Mouse (Mus musculus): ENCODE measurements around the gene Cryz. TPM values are rescaled to one million over a fixed set of nuclear protein-coding genes. Genes with fewer than 3 reads are reported as not detected.

Gene Cryz
- total RNA-seq, 2 experiments from 2014 or later = 15.5 to 21.8 TPM

GRCm38 (mm10) chr3:154653454-154653853 lies 56.9 kb downstream of the Cryz start:
- Histone ChIP-seq H3K27ac (no peak overlapping the region; the same call in 1 of the 2 replicates), H3K4me3 (no peak overlapping the region)
- no peak for TF ChIP-seq CTCF (IDR thresholded peaks at IDR 0.05)
- intact Hi-C loops (cut with DNase I) = loop anchor here (5.0 kb wide), 2 partner anchors 164 to 1909 kb away; partner anchors contain the start of gene Negr1
- DNase-seq (ENCODE audit: extremely low spot score in 1 of 2, low spot score in 2 of 2) = no peak

- H3K4me3 ChIP-seq = no peak overlapping the region
- H3K27ac ChIP-seq = no peak overlapping the region
- no peak for TF ChIP-seq CTCF (IDR thresholded peaks at IDR 0.05)
- no peak for DNase-seq (ENCODE audit: extremely low spot score in 1 of 2, low spot score in 2 of 2)
- intact Hi-C loops (cut with DNase I) = loop anchor here (5.0 kb wide), 2 partner anchors 163 to 1908 kb away; partner anchors contain the start of gene Negr1
Measured at GRCm38 (mm10) chr3:154654284-154654683, 57.8 kb downstream of the Cryz start.

GRCm38 (mm10) chr3:154654901-154655300 lies 58.4 kb downstream of the Cryz start:
- Histone ChIP-seq H3K27ac (no peak overlapping the region), H3K4me3 (no peak overlapping the region)
- no peak for DNase-seq (ENCODE audit: extremely low spot score in 1 of 2, low spot score in 2 of 2)
- no peak for TF ChIP-seq CTCF (IDR thresholded peaks at IDR 0.05)
- intact Hi-C loops (cut with DNase I) = loop anchor here (5.0 kb wide), 2 partner anchors 162 to 1907 kb away; partner anchors contain the start of gene Negr1

GRCm38 (mm10) chr3:154655711-154656110 lies 59.2 kb downstream of the Cryz start:
- intact Hi-C loops (cut with DNase I) = no loop called here
- H3K4me3 ChIP-seq = no peak overlapping the region
- no peak for TF ChIP-seq CTCF (IDR thresholded peaks at IDR 0.05)
- no peak for DNase-seq (ENCODE audit: extremely low spot score in 1 of 2, low spot score in 2 of 2)
- no peak overlapping the region for H3K27ac ChIP-seq

- H3K27ac ChIP-seq = peak within 1 kb of the TSS; percentile 89
- peak within 1 kb of the TSS; percentile 51 for H3K4me3 ChIP-seq
- intact Hi-C loops (cut with DNase I) = loop anchor here (5.0 kb wide), 1 partner anchor 429 kb away; the partner anchor contains the start of genes Fpgt and Lrriq3
- TF ChIP-seq CTCF (IDR thresholded peaks at IDR 0.05) = no peak
- DNase-seq (ENCODE audit: extremely low spot score in 1 of 2, low spot score in 2 of 2) = no peak
Measured at GRCm38 (mm10) chr3:154663545-154663944, 67.0 kb downstream of the Cryz start, which contains the start of gene Erich3. Erich3 (plus strand) TSS chr3:154663859.

GRCm38 (mm10) chr3:154663976-154664581 lies 67.6 kb downstream of the Cryz start:
- peak overlapping the region; percentile 51 for H3K4me3 ChIP-seq
- peak; percentile 71 to 73 for DNase-seq (ENCODE audit: extremely low spot score in 1 of 2, low spot score in 2 of 2)
- H3K27ac ChIP-seq = peak overlapping the region; percentile 89
- TF ChIP-seq CTCF (IDR thresholded peaks at IDR 0.05) = no peak
- intact Hi-C loops (cut with DNase I) = loop anchor here (1.0 to 5.0 kb wide), 2 partner anchors 28 to 428 kb away; partner anchors contain the start of genes Fpgt and Lrriq3

- intact Hi-C loops (cut with DNase I) = loop anchor here (1.0 to 5.0 kb wide), 2 partner anchors 28 to 428 kb away; partner anchors contain the start of genes Fpgt and Lrriq3
- TF ChIP-seq CTCF (IDR thresholded peaks at IDR 0.05) = no peak
- peak in 1 of 2 experiments; percentile 19 for DNase-seq (ENCODE audit: extremely low spot score in 1 of 2, low spot score in 2 of 2)
- H3K27ac ChIP-seq = peak overlapping the region; percentile 89
- H3K4me3 ChIP-seq = peak overlapping the region; percentile 51
Measured at GRCm38 (mm10) chr3:154664636-154665035, 68.1 kb downstream of the Cryz start.

GRCm38 (mm10) chr3:154668485-154668884 lies 72.0 kb downstream of the Cryz start:
- Histone ChIP-seq H3K27ac (no peak overlapping the region), H3K4me3 (no peak overlapping the region)
- intact Hi-C loops (cut with DNase I) = loop anchor here (1.0 to 2.0 kb wide), 2 partner anchors 40 to 247 kb away; no protein-coding TSS in a partner anchor
- no peak for DNase-seq (ENCODE audit: extremely low spot score in 1 of 2, low spot score in 2 of 2)
- TF ChIP-seq CTCF (IDR thresholded peaks at IDR 0.05) = no peak

- Histone ChIP-seq H3K4me3 (no peak overlapping the region), H3K27ac (no peak overlapping the region)
- no peak for TF ChIP-seq CTCF (IDR thresholded peaks at IDR 0.05)
- intact Hi-C loops (cut with DNase I) = no loop called here
- DNase-seq (ENCODE audit: extremely low spot score in 1 of 2, low spot score in 2 of 2) = peak in 1 of 2 experiments; percentile 8
Measured at GRCm38 (mm10) chr3:154670584-154670983, 74.1 kb downstream of the Cryz start.

- intact Hi-C loops (cut with DNase I) = no loop called here
- no peak overlapping the region for H3K4me3 ChIP-seq
- H3K27ac ChIP-seq = no peak overlapping the region
- TF ChIP-seq CTCF (IDR thresholded peaks at IDR 0.05) = no peak
- no peak for DNase-seq (ENCODE audit: extremely low spot score in 1 of 2, low spot score in 2 of 2)
Measured at GRCm38 (mm10) chr3:154671013-154671412, 74.5 kb downstream of the Cryz start.

Other genes starting within 250 kb of the Cryz start
- 10 to 100 TPM; 13.0 to 16.9 TPM for gene Tyw3, start 393 bp downstream of the Cryz start, total RNA-seq (2021)
- 10 to 100 TPM in 1 of 2 experiments, 1 to 10 TPM in 1; 9.0 to 11.6 TPM for gene Erich3, start 67.1 kb downstream of the Cryz start, total RNA-seq (2021)

Measured in left cerebral cortex, adult 2 months (tissue).